Mouse (Mus musculus): ENCODE data around the gene H2-Q1. TPM values are rescaled to one million over a fixed set of nuclear protein-coding genes. Genes with fewer than 3 reads are reported as not detected.
A peak's percentile ranks its signal among the peaks of the same experiment; 100 is the strongest.

Gene H2-Q1
- polyA plus RNA-seq, 1 experiment from 2014 or later: 1.6 TPM

GRCm38 (mm10) chr17:35357086-35357485 lies 36.9 kb downstream of the H2-Q1 start:
- ATAC-seq (replicated peaks; ENCODE audit: low FRiP score, low TSS enrichment, low read depth) (no peak), DNase-seq (ENCODE audit: low spot score) (no peak)
- no peak overlapping the region for H3K9ac ChIP-seq (ENCODE audit: low read length)
- H3K27me3 ChIP-seq (replicated peaks; ENCODE audit: control insufficient read depth, insufficient read depth, low read length): peaks cover 10% of the 10 kb centered on the region
- no peaks in the 10 kb centered on the region for H3K36me3 ChIP-seq (ENCODE audit: control insufficient read depth, insufficient read depth, low read length)
- no peak overlapping the region for H3K4me3 ChIP-seq (ENCODE audit: low read depth, low read length)
- H3K4me1 ChIP-seq (replicated peaks; ENCODE audit: control insufficient read depth, insufficient read depth, low read length): no peaks in the 10 kb centered on the region
- H3K27ac ChIP-seq (ENCODE audit: low read depth): no peak overlapping the region
- no peaks in the 10 kb centered on the region for H3K9me3 ChIP-seq (ENCODE audit: control insufficient read depth, low read length)
- 43% methylated on average over 1 of the region's 1 CpGs for WGBS
- H3K4me2 ChIP-seq (ENCODE audit: low read length): no peak overlapping the region

DNA sequence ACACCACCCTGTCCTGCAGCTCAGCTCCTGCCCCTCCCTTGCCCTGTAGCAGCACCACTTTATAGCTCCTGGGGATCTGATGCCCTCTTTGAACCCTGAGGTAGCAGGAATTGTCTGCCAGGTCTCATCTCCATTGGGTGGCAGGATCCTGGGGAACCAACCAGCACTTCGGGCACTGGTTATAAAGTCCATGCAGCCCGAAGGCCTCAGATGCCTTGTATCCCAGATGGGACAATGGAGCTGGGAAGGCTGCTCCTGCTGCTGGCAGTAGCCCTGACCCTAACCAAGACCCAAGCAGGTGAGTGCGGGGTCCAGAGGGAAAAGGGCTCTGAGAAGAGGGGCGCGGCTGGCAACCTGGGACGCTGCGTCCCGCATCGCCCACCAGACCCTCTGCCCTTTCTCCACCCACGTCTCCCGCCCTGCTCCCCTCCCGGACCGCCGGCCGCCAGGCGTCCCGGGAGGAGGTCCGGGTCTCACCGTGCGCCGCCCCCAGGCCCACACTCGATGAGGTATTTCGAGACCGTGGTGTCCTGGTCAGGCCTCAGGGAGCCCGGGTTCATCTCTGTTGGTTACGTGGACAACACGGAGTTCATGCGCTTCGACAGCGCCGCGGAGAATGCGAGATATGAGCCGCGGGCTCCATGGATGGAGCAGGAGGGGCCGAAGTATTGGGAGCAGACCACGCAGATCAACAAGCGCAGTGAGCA lies 38.7 kb downstream of the H2-Q1 start:
- ATAC-seq (replicated peaks; ENCODE audit: low FRiP score, low TSS enrichment, low read depth) (no peak), DNase-seq (ENCODE audit: low spot score) (peak; percentile 55)
- H3K4me2 ChIP-seq (ENCODE audit: low read length): peak overlapping the region; percentile 71
- no peak overlapping the region for H3K27ac ChIP-seq (ENCODE audit: low read depth)
- 0 out of 2 replicates have a peak overlapping the region, but pooled peaks have one; percentile 22 for H3K9ac ChIP-seq (ENCODE audit: low read length)
- H3K9me3 ChIP-seq (ENCODE audit: control insufficient read depth, low read length): peaks cover 3% of the 10 kb centered on the region; the same call in 1 of the 2 replicates
- no peaks in the 10 kb centered on the region for H3K4me1 ChIP-seq (replicated peaks; ENCODE audit: control insufficient read depth, insufficient read depth, low read length)
- WGBS: 9% methylated on average over 36 of the region's 38 CpGs
- H3K27me3 ChIP-seq (replicated peaks; ENCODE audit: control insufficient read depth, insufficient read depth, low read length): peaks cover 10% of the 10 kb centered on the region
- peak overlapping the region; percentile 36 for H3K4me3 ChIP-seq (ENCODE audit: low read depth, low read length)
- H3K36me3 ChIP-seq (ENCODE audit: control insufficient read depth, insufficient read depth, low read length): no peaks in the 10 kb centered on the region

DNA sequence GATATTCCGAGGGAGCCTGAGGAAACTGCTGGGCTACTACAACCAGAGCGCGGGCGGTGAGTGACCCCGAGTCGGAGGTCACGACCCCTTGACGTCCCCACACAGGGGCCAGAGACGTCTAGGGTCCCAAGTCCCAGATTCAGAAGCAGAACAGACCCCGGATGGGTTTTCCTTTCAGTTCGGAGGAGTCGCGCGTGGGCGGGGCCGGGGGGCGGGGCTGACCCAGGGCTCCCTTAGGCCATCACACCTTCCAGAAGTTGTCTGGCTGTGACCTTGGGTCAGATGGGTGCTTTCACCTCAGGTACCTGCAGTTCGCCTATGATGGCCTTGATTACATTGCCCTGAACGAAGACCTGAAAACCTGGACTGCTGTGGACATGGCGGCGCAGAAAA lies 39.3 kb downstream of the H2-Q1 start:
- ATAC-seq (replicated peaks; ENCODE audit: low FRiP score, low TSS enrichment, low read depth): peak; percentile 40; the same call in 1 of the 2 replicates

More for the DNA sequence above, 39.3 kb downstream of the H2-Q1 start:
- H3K27ac ChIP-seq (ENCODE audit: low read depth): no peak overlapping the region
- no peaks in the 10 kb centered on the region for H3K4me1 ChIP-seq (replicated peaks; ENCODE audit: control insufficient read depth, insufficient read depth, low read length)
- peaks cover 3% of the 10 kb centered on the region; the same call in 1 of the 2 replicates for H3K9me3 ChIP-seq (ENCODE audit: control insufficient read depth, low read length)
- no peaks in the 10 kb centered on the region for H3K36me3 ChIP-seq (ENCODE audit: control insufficient read depth, insufficient read depth, low read length)
- 16% methylated on average over 21 of the region's 21 CpGs for WGBS
- peaks cover 10% of the 10 kb centered on the region for H3K27me3 ChIP-seq (replicated peaks; ENCODE audit: control insufficient read depth, insufficient read depth, low read length)
- H3K9ac ChIP-seq (ENCODE audit: low read length): 0 out of 2 replicates have a peak overlapping the region, but pooled peaks have one; percentile 22
- no peak for DNase-seq (ENCODE audit: low spot score)
- H3K4me3 ChIP-seq (ENCODE audit: low read depth, low read length): peak overlapping the region; percentile 36
- peak overlapping the region; percentile 71 for H3K4me2 ChIP-seq (ENCODE audit: low read length)

Other genes starting within 250 kb of the H2-Q1 start
- gene Ly6g6e, start 243.5 kb upstream of the H2-Q1 start, polyA plus RNA-seq (2014; fragmentation: Nextera tagmentation; extraction: Ambion mirVana): 1.3 and 2.8 TPM in 2 replicates
- 5.0 and 6.1 TPM in 2 replicates for gene Ly6g6d, start 242.3 kb upstream of the H2-Q1 start, polyA plus RNA-seq (2014; fragmentation: Nextera tagmentation; extraction: Ambion mirVana)
- 0.27 TPM in 1 of 2 replicates, not detected in the other for gene Ly6g6f, start 234.8 kb upstream of the H2-Q1 start, polyA plus RNA-seq (2014; fragmentation: Nextera tagmentation; extraction: Ambion mirVana)
- 86.4 and 91.0 TPM in 2 replicates for gene Abhd16a, start 231.1 kb upstream of the H2-Q1 start, polyA plus RNA-seq (2014; fragmentation: Nextera tagmentation; extraction: Ambion mirVana)
- gene Ly6g5c, start 212.1 kb upstream of the H2-Q1 start, polyA plus RNA-seq (2014; fragmentation: Nextera tagmentation; extraction: Ambion mirVana): not detected in 2 replicates
- gene Ly6g5b, start 205.0 kb upstream of the H2-Q1 start, polyA plus RNA-seq (2014; fragmentation: Nextera tagmentation; extraction: Ambion mirVana): 0.64 and 0.75 TPM in 2 replicates
- 19.7 and 24.7 TPM in 2 replicates for gene Gpank1, start 198.9 kb upstream of the H2-Q1 start, polyA plus RNA-seq (2014; fragmentation: Nextera tagmentation; extraction: Ambion mirVana)
- gene Csnk2b, start 198.4 kb upstream of the H2-Q1 start, polyA plus RNA-seq (2014; fragmentation: Nextera tagmentation; extraction: Ambion mirVana): 275 and 286 TPM in 2 replicates
- gene D17H6S53E, start 194.0 kb upstream of the H2-Q1 start, polyA plus RNA-seq (2014; fragmentation: Nextera tagmentation; extraction: Ambion mirVana): 8.4 and 10.8 TPM in 2 replicates
- gene Apom, start 188.4 kb upstream of the H2-Q1 start, polyA plus RNA-seq (2014; fragmentation: Nextera tagmentation; extraction: Ambion mirVana): 0.95 and 1.5 TPM in 2 replicates
- gene Bag6, start 185.2 kb upstream of the H2-Q1 start, polyA plus RNA-seq (2014; fragmentation: Nextera tagmentation; extraction: Ambion mirVana): 75.5 and 79.5 TPM in 2 replicates
- 186 and 196 TPM in 2 replicates for gene Prrc2a, start 155.5 kb upstream of the H2-Q1 start, polyA plus RNA-seq (2014; fragmentation: Nextera tagmentation; extraction: Ambion mirVana)
- gene Aif1, start 144.3 kb upstream of the H2-Q1 start, polyA plus RNA-seq (2014; fragmentation: Nextera tagmentation; extraction: Ambion mirVana): 15.4 and 17.5 TPM in 2 replicates
- 16.9 and 19.1 TPM in 2 replicates for gene Lst1, start 132.0 kb upstream of the H2-Q1 start, polyA plus RNA-seq (2014; fragmentation: Nextera tagmentation; extraction: Ambion mirVana)
- gene Ltb, start 126.0 kb upstream of the H2-Q1 start, polyA plus RNA-seq (2014; fragmentation: Nextera tagmentation; extraction: Ambion mirVana): 1.1 and 1.5 TPM in 2 replicates
- 0.12 and 0.28 TPM in 2 replicates for gene Tnf, start 118.4 kb upstream of the H2-Q1 start, polyA plus RNA-seq (2014; fragmentation: Nextera tagmentation; extraction: Ambion mirVana)
- gene Lta, start 115.1 kb upstream of the H2-Q1 start, polyA plus RNA-seq (2014; fragmentation: Nextera tagmentation; extraction: Ambion mirVana): 0.81 and 0.85 TPM in 2 replicates
- gene Gm16181, start 99.6 kb upstream of the H2-Q1 start, polyA plus RNA-seq (2014; fragmentation: Nextera tagmentation; extraction: Ambion mirVana): 0.39 and 0.88 TPM in 2 replicates
- gene Atp6v1g2, start 86.7 kb upstream of the H2-Q1 start, polyA plus RNA-seq (2014; fragmentation: Nextera tagmentation; extraction: Ambion mirVana): 5.8 and 5.9 TPM in 2 replicates
- gene Nfkbil1, start 84.6 kb upstream of the H2-Q1 start, polyA plus RNA-seq (2014; fragmentation: Nextera tagmentation; extraction: Ambion mirVana): 3.1 and 4.3 TPM in 2 replicates
- 458 and 500 TPM in 2 replicates for gene Ddx39b, start 78.7 kb upstream of the H2-Q1 start, polyA plus RNA-seq (2014; fragmentation: Nextera tagmentation; extraction: Ambion mirVana)
- 102 and 108 TPM in 2 replicates for gene H2-D1, start 57.7 kb upstream of the H2-Q1 start, polyA plus RNA-seq (2014; fragmentation: Nextera tagmentation; extraction: Ambion mirVana)
- gene H2-Q2, start 21.8 kb downstream of the H2-Q1 start, polyA plus RNA-seq (2014; fragmentation: Nextera tagmentation; extraction: Ambion mirVana): 37.3 and 39.1 TPM in 2 replicates
- gene H2-Q4, start 59.2 kb downstream of the H2-Q1 start, polyA plus RNA-seq (2014; fragmentation: Nextera tagmentation; extraction: Ambion mirVana): 2.5 and 4.4 TPM in 2 replicates
- 2.0 and 2.1 TPM in 2 replicates for gene H2-Q6, start 104.4 kb downstream of the H2-Q1 start, polyA plus RNA-seq (2014; fragmentation: Nextera tagmentation; extraction: Ambion mirVana)
- 8.1 and 9.0 TPM in 2 replicates for gene H2-Q7, start 118.8 kb downstream of the H2-Q1 start, polyA plus RNA-seq (2014; fragmentation: Nextera tagmentation; extraction: Ambion mirVana)
- gene H2-Q10, start 149.7 kb downstream of the H2-Q1 start, polyA plus RNA-seq (2014; fragmentation: Nextera tagmentation; extraction: Ambion mirVana): 6.3 and 10.0 TPM in 2 replicates
- 0.13 TPM in 1 of 2 replicates, not detected in the other for gene Pou5f1, start 185.6 kb downstream of the H2-Q1 start, polyA plus RNA-seq (2014; fragmentation: Nextera tagmentation; extraction: Ambion mirVana)
- gene Tcf19, start 196.4 kb downstream of the H2-Q1 start, polyA plus RNA-seq (2014; fragmentation: Nextera tagmentation; extraction: Ambion mirVana): 68.7 and 79.4 TPM in 2 replicates
- 13.6 and 15.9 TPM in 2 replicates for gene Cchcr1, start 196.7 kb downstream of the H2-Q1 start, polyA plus RNA-seq (2014; fragmentation: Nextera tagmentation; extraction: Ambion mirVana)
- gene Psors1c2, start 212.8 kb downstream of the H2-Q1 start, polyA plus RNA-seq (2014; fragmentation: Nextera tagmentation; extraction: Ambion mirVana): 0.36 and 0.66 TPM in 2 replicates
- 0.11 and 0.12 TPM in 2 replicates for gene Cdsn, start 231.7 kb downstream of the H2-Q1 start, polyA plus RNA-seq (2014; fragmentation: Nextera tagmentation; extraction: Ambion mirVana)
- not detected in 2 replicates for gene 2300002M23Rik, start 247.0 kb downstream of the H2-Q1 start, polyA plus RNA-seq (2014; fragmentation: Nextera tagmentation; extraction: Ambion mirVana)

All from intestine, embryonic 14.5 days (tissue).